Mouse (Mus musculus) brain, embryonic 14.5 days (tissue): ENCODE measurements around the gene Hspbap1. TPM values are rescaled to one million over a fixed set of nuclear protein-coding genes. Genes with fewer than 3 reads are reported as not detected.

Source experiments
- DNase-seq: peaks from one replicate; pipeline ENCODE4 v3.0.0-alpha.2; 2011; ENCODE audit warnings: low read depth
- CTCF ChIP-seq: fragments of 200-500 bp; IDR thresholded peaks from 2 replicates; pipeline ENCODE4 v1.5.1; 2012; ENCODE audit warnings: inconsistent platforms, mild to moderate bottlenecking, moderate library complexity, borderline replicate concordance; ENCODE audit not compliant: insufficient read depth, insufficient read length; ENCODE audit errors: extremely low read depth
- POLR2A ChIP-seq: fragments of 200-500 bp; IDR thresholded peaks from 2 replicates; pipeline ENCODE4 v1.6.1; 2012; ENCODE audit warnings: mild to moderate bottlenecking, inconsistent platforms, borderline replicate concordance; ENCODE audit not compliant: poor library complexity, insufficient read depth, insufficient read length, severe bottlenecking; ENCODE audit errors: extremely low read depth
- polyA plus RNA-seq: library from polyadenylated mRNA; depleted of rRNA; stranded (reverse); fragments of >200 nt; gene quantifications from 2 replicates; pipeline ENCODE4 v1.2.3, GENCODE M21; 2012

The Hspbap1 gene
- polyA plus RNA-seq, 1 experiment = 14.5 TPM

GRCm38 (mm10) chr16:35834653-35835052 lies 64.5 kb downstream of the Hspbap1 start:
- TF ChIP-seq POLR2A (no peak), CTCF (no peak)
- DNase-seq = no peak

- peak; percentile 56 for DNase-seq
- TF ChIP-seq CTCF (peak; percentile 51; the same call in 1 of the 2 replicates), POLR2A (no peak)
Measured at GRCm38 (mm10) chr16:35839680-35840079, 69.5 kb downstream of the Hspbap1 start.

GRCm38 (mm10) chr16:35847138-35847537 lies 77.0 kb downstream of the Hspbap1 start:
- TF ChIP-seq CTCF (no peak), POLR2A (no peak)
- no peak for DNase-seq

DNA sequence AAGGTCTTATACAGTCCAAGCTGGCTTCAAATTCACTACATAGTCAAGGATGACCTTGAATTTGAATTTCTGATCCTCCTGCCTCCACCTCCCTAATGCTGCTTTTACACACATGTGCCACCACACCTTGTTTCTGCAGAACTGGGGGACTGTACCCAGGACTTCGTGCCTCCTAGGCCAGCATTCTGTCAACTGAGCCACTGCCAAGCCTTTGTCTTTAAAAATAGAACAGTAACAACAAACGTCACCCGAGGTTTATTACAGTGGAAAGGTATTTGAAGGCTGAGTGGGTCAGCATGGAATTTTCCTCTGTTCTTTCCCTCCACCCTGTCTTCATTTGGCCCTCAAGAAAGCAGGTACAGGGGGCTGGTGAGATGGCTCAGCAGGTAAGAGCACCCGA lies 85.7 kb downstream of the Hspbap1 start:
- no peak for DNase-seq
- TF ChIP-seq CTCF = no peak
- no peak for TF ChIP-seq POLR2A

DNA sequence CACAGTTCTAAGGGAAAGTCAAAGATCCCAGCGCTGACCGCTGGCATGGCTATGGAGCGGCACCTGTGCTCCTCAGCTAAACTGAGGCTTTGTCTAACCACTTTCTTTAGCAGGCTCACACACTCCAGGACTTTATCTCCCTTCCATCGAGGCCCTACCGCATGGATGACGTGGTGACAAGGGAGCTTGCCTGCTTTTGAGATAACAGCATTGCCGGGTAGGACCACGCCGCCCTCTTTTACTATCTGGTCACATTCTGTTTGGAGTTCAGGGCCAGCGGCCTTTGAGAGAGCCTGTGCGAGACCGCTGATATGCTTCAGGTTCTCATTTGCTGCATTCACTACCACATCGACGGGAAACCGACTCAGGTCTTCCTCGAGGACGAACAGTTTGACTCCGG lies 86.6 kb downstream of the Hspbap1 start:
- no peak for TF ChIP-seq CTCF
- no peak for TF ChIP-seq POLR2A
- DNase-seq = no peak

DNA sequence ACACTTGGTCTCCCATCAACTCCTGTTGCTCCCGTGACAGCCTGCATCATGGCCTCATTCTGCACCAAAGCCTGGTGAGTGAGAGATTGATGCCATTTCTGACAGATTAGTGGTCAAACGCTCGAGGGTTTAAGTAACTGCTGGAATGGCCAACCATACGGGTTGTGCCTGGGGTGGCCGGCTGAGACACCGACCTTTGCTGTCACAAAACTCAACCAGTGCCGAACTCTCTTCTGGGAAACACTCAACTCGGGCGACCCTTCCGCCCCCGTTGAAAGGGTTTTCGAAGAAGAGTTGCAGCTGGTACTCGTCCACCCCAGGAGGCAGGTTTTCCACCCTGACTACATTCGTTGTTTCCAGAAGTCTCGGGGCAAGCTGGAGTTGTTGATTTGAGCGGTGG lies 90.1 kb downstream of the Hspbap1 start:
- DNase-seq = no peak
- no peak for TF ChIP-seq CTCF
- no peak for TF ChIP-seq POLR2A

DNA sequence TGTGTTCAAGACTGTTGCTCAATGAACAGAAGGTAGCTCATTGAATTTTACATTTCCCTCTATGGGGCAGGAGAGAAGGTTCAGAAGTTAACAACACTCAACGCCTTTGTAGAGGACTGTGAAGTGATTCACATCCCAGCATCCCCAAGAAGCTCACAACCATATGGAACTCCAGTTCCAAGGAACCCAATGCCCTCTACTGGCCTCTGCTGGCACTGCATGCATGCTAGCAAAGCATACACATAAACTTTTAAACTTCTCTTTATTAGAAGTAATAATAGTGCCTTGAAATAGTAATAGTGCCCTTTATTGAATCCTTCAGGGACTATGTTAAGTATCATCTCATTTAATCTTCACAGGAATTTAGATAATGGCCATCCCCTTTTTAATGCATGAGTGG lies 91.9 kb downstream of the Hspbap1 start:
- DNase-seq = no peak
- no peak for TF ChIP-seq POLR2A
- peak; percentile 43; the same call in 1 of the 2 replicates for TF ChIP-seq CTCF

DNA sequence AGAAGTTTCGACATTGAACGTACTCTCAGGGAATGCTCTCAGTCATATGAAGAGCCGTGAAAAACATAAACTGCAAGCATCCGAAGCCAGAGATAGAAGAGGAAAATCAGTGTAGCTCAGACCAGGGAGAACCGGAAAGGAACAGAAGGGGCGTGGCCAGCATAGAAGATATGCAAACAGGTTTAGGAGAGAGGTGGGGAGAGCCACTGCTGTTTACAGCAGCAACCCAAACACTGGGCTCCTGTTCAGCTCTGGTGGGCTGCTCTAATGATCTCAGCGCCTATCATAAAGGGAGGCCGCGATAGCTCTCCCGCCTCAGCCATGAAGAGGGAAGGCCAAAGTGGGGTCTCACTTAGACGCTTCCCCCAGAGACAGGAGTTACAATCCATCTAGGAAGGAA lies 97.6 kb downstream of the Hspbap1 start:
- peak; percentile 14 for DNase-seq
- no peak for TF ChIP-seq POLR2A
- TF ChIP-seq CTCF = no peak

GRCm38 (mm10) chr16:35869126-35869525 lies 99.0 kb downstream of the Hspbap1 start:
- no peak for TF ChIP-seq CTCF
- TF ChIP-seq POLR2A = no peak
- no peak for DNase-seq

DNA sequence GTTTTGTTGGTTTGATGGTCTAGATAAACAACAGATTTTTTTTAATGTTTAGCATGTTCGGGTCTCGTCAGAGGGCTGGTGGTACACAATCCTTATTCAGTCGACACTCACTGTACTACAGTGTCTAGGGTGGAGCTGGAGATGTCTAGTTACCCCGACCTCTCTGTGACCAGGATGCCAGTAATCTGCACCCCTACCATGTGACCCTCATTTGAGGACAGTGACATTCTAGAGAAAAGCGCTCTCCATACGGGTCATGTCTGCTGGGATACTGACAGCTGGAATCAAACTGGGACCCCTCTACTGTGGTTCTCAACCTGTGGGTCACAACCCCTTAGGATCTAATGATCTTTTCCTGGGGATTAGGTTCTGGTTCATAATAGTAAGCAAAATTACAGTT lies 99.5 kb downstream of the Hspbap1 start:
- TF ChIP-seq POLR2A = no peak
- no peak for TF ChIP-seq CTCF

GRCm38 (mm10) chr16:35870581-35871047 lies 100.4 kb downstream of the Hspbap1 start:
- no peak for TF ChIP-seq POLR2A
- peak; percentile 30 for DNase-seq

More for the DNA sequence above, 99.5 kb downstream of the Hspbap1 start:
- DNase-seq = no peak

GRCm38 (mm10) chr16:35871048-35871851 lies 101.1 kb downstream of the Hspbap1 start, which contains the start of gene Parp14:
Parp14 (minus strand) TSS chr16:35871544.
- DNase-seq = peak; percentile 27
- no peak for TF ChIP-seq POLR2A
- TF ChIP-seq CTCF = no peak

GRCm38 (mm10) chr16:35871898-35872297 lies 101.7 kb downstream of the Hspbap1 start:
- no peak for TF ChIP-seq CTCF
- TF ChIP-seq POLR2A = no peak
- DNase-seq = no peak
